Mouse (Mus musculus) stomach, postnatal 0 days (tissue): ENCODE results near the gene Angptl4.

Source experiments
- CTCF ChIP-seq: IDR thresholded peaks from 2 replicates; pipeline ENCODE4 v1.5.1; 2016; ENCODE audit warnings: antibody characterized with exemption, low read depth, mild to moderate bottlenecking, moderate library complexity
- EP300 ChIP-seq: optimal IDR thresholded peaks from 2 replicates; pipeline ENCODE3; 2016; ENCODE audit warnings: antibody characterized with exemption

GRCm38 (mm10) chr17:33773871-33774572, 7.6 kb downstream of the Angptl4 start:
- TF ChIP-seq CTCF (no peak), EP300 (no peak)
